In genomic region chr12:38788621-38789020, GRCm38 (mm10) we compare ENCODE assay signal across 8 mouse cellular contexts. TPM values are rescaled to one million over a fixed set of nuclear protein-coding genes. Genes with fewer than 3 reads are reported as not detected.
A peak's percentile ranks its signal among the peaks of the same experiment; 100 is the strongest.
DNase-seq lines count a peak whose midpoint lies in the region; ATAC-seq lines count a peak whose summit lies in the region.
"Had no signal": no experiment of that assay in that cellular context is flagged by ENCODE, and none has a peak within 500 bp of the region (broad histone marks: within the 10 kb centered on the region; RNA-seq: fewer than 3 reads in every experiment).

No protein-coding gene starts in this region.

- peak overlapping the region; percentile 35 for H3K4me2 ChIP-seq in forebrain, embryonic 16.5 days (ENCODE audit: low read length)
- no peak overlapping the region for H3K4me2 ChIP-seq in hindbrain, embryonic 12.5 days (replicated peaks)
- H3K4me2 ChIP-seq in limb, embryonic 13.5 days (replicated peaks) = peak overlapping the region; percentile 48
- H3K4me2 ChIP-seq: neural tube, embryonic 13.5 days had no signal

- H3K4me3 ChIP-seq in forebrain, embryonic 16.5 days (replicated peaks; ENCODE audit: low read length) = 0 out of 2 replicates have a peak overlapping the region, but pooled peaks have one; percentile 4
- no peak overlapping the region for H3K4me3 ChIP-seq in hindbrain, embryonic 12.5 days
- 0 out of 2 replicates have a peak overlapping the region, but pooled peaks have one; percentile 2 for H3K4me3 ChIP-seq in limb, embryonic 13.5 days
- H3K4me3 ChIP-seq: neural tube, embryonic 13.5 days had no signal

- peak; percentile 6 for DNase-seq in ovary, adult 18-20 months (ENCODE audit: low spot score)
- DNase-seq in ovary, postnatal 10 days (ENCODE audit: low spot score) = no peak
- DNase-seq in cerebellum, adult 11-12 months = peak; percentile 72
- no peak for DNase-seq in thymus, postnatal 25 days

- H3K9ac ChIP-seq in forebrain, embryonic 16.5 days (replicated peaks; ENCODE audit: low read depth, low read length) = 0 out of 2 replicates have a peak overlapping the region, but pooled peaks have one; percentile 3
- no peak overlapping the region for H3K9ac ChIP-seq in hindbrain, embryonic 12.5 days
- no peak overlapping the region for H3K9ac ChIP-seq in limb, embryonic 13.5 days
- H3K9ac ChIP-seq: neural tube, embryonic 13.5 days had no signal

- no peaks in the 10 kb centered on the region for H3K36me3 ChIP-seq in forebrain, embryonic 16.5 days (ENCODE audit: control insufficient read depth, insufficient read depth)
- no peaks in the 10 kb centered on the region for H3K36me3 ChIP-seq in hindbrain, embryonic 12.5 days
- H3K36me3 ChIP-seq in limb, embryonic 13.5 days = no peaks in the 10 kb centered on the region
- H3K36me3 ChIP-seq: neural tube, embryonic 13.5 days had no signal

- no peaks in the 10 kb centered on the region for H3K9me3 ChIP-seq in forebrain, embryonic 16.5 days (ENCODE audit: control insufficient read depth, low read length)
- H3K9me3 ChIP-seq in hindbrain, embryonic 12.5 days (replicated peaks) = no peaks in the 10 kb centered on the region
- H3K9me3 ChIP-seq in limb, embryonic 13.5 days = no peaks in the 10 kb centered on the region
- H3K9me3 ChIP-seq: neural tube, embryonic 13.5 days had no signal

- no peak overlapping the region for H3K27ac ChIP-seq in forebrain, embryonic 16.5 days (ENCODE audit: low read length)
- no peak overlapping the region for H3K27ac ChIP-seq in hindbrain, embryonic 12.5 days
- H3K27ac ChIP-seq in limb, embryonic 13.5 days = peak overlapping the region; percentile 52; the same call in 1 of the 2 replicates
- H3K27ac ChIP-seq: neural tube, embryonic 13.5 days had no signal

- H3K4me1 ChIP-seq in forebrain, embryonic 16.5 days (replicated peaks; ENCODE audit: control insufficient read depth, insufficient read depth, low read length) = peaks cover 7% of the 10 kb centered on the region
- H3K4me1 ChIP-seq in hindbrain, embryonic 12.5 days = 0 out of 2 replicates have a peak, but pooled peaks cover 2% of the 10 kb centered on the region
- peaks cover 19% of the 10 kb centered on the region for H3K4me1 ChIP-seq in limb, embryonic 13.5 days

- 16% methylated on average over 6 of the region's 6 CpGs for WGBS in forebrain, embryonic 16.5 days
- WGBS in hindbrain, embryonic 12.5 days = 45% methylated on average over 6 of the region's 6 CpGs
- 18% methylated on average over 6 of the region's 6 CpGs for WGBS in limb, embryonic 13.5 days

- peak; percentile 85 for ATAC-seq in forebrain, embryonic 16.5 days
- 0 out of 2 replicates have a peak, but pooled peaks have one; percentile 48 for ATAC-seq in hindbrain, embryonic 12.5 days (ENCODE audit: low FRiP score)
- ATAC-seq in limb, embryonic 13.5 days (ENCODE audit: low FRiP score, low read depth) = peak; percentile 51; the same call in 1 of the 2 replicates

- no peaks in the 10 kb centered on the region for H3K27me3 ChIP-seq in forebrain, embryonic 16.5 days (replicated peaks; ENCODE audit: control insufficient read depth, insufficient read depth, low read length)
- H3K27me3 ChIP-seq in hindbrain, embryonic 12.5 days = no peaks in the 10 kb centered on the region
- no peaks in the 10 kb centered on the region for H3K27me3 ChIP-seq in limb, embryonic 13.5 days
- H3K27me3 ChIP-seq: neural tube, embryonic 13.5 days had no signal

RNA-seq across cellular contexts. Expression of gene Etv1, which starts 9.4 kb away (rescaled TPM):
- polyA plus RNA-seq in forebrain, embryonic 16.5 days (2015; fragmentation: Nextera tagmentation; extraction: Ambion mirVana) = 40.5 and 44.0 TPM in 2 replicates
- polyA plus RNA-seq in hindbrain, embryonic 12.5 days (2016; fragmentation: Nextera tagmentation; extraction: Ambion mirVana) = 21.2 and 21.9 TPM in 2 replicates
- 26.1 and 31.0 TPM in 2 replicates for polyA plus RNA-seq in limb, embryonic 13.5 days (2015; fragmentation: Nextera tagmentation; extraction: Ambion mirVana)

Comparison
In these comparisons a context has a peak if more than half of its experiments do, and no peak if none do; other contexts are left out.
1. DNase-seq: peak in ovary, adult 18-20 months (single experiment) and cerebellum, adult 11-12 months (single experiment); none in ovary, postnatal 10 days (single experiment) and thymus, postnatal 25 days (single experiment).
2. Peak in every context shown above with its lines, with median percentiles within 50 percentile points of each other: ATAC-seq.